In the genomic region with DNA sequence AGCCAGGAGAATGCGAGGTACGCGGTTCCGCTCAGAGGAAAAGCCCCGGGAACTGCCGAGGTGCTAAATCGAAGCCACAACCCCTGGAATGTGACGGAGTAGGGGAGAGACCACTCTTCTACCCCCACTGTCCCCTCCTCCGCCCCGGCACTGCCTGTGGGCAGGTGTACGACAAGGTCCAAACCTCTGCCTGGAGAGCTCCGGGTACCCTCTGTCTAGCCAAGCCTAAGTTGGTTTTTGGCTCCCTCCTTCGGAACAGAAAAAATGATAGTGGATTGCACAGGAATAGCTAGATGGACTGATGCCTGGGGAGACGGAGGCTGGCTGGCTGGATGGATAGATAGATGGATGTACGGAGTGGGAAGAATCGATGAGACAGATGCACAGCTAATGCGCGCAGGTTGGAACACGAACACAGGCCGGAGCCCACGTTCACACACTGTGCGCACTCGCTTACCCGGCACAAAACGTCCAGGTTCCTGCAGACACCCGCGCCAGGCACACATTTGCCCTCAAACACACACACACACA, we compare ENCODE assay signal across 8 mouse cellular contexts. TPM values are rescaled to one million over a fixed set of nuclear protein-coding genes. Genes with fewer than 3 reads are reported as not detected.
DNase-seq lines count a peak whose midpoint lies in the region; ATAC-seq lines count a peak whose summit lies in the region.

No protein-coding gene starts in this region.

- H3K27ac ChIP-seq in heart, embryonic 12.5 days (ENCODE audit: poor library complexity, severe bottlenecking): no peak overlapping the region
- peak overlapping the region; percentile 60 for H3K27ac ChIP-seq in kidney, embryonic 15.5 days
- peak overlapping the region; percentile 92 for H3K27ac ChIP-seq in limb, embryonic 13.5 days
- peak overlapping the region; percentile 83 for H3K27ac ChIP-seq in midbrain, embryonic 15.5 days

- H3K4me3 ChIP-seq in heart, embryonic 12.5 days: peak overlapping the region; percentile 67
- peak overlapping the region; percentile 73 for H3K4me3 ChIP-seq in kidney, embryonic 15.5 days (replicated peaks)
- H3K4me3 ChIP-seq in limb, embryonic 13.5 days: peak overlapping the region; percentile 79
- peak overlapping the region; percentile 66 for H3K4me3 ChIP-seq in midbrain, embryonic 15.5 days

- H3K9me3 ChIP-seq in heart, embryonic 12.5 days (replicated peaks): no peaks in the 10 kb centered on the region
- H3K9me3 ChIP-seq in kidney, embryonic 15.5 days (replicated peaks): no peaks in the 10 kb centered on the region
- no peaks in the 10 kb centered on the region for H3K9me3 ChIP-seq in limb, embryonic 13.5 days
- no peaks in the 10 kb centered on the region for H3K9me3 ChIP-seq in midbrain, embryonic 15.5 days

- no peaks in the 10 kb centered on the region for H3K36me3 ChIP-seq in heart, embryonic 12.5 days
- peaks cover 8% of the 10 kb centered on the region; the same call in 1 of the 2 replicates for H3K36me3 ChIP-seq in kidney, embryonic 15.5 days
- H3K36me3 ChIP-seq in limb, embryonic 13.5 days: peaks cover 23% of the 10 kb centered on the region
- no peaks in the 10 kb centered on the region for H3K36me3 ChIP-seq in midbrain, embryonic 15.5 days (replicated peaks)

- peaks cover 9% of the 10 kb centered on the region for H3K27me3 ChIP-seq in heart, embryonic 12.5 days (replicated peaks)
- H3K27me3 ChIP-seq in kidney, embryonic 15.5 days: peaks cover 7% of the 10 kb centered on the region; the same call in 1 of the 2 replicates
- H3K27me3 ChIP-seq in limb, embryonic 13.5 days: peaks cover 7% of the 10 kb centered on the region; the same call in 1 of the 2 replicates
- H3K27me3 ChIP-seq in midbrain, embryonic 15.5 days (replicated peaks): no peaks in the 10 kb centered on the region

- ATAC-seq in heart, embryonic 12.5 days (ENCODE audit: insufficient number of reproducible peaks, low FRiP score): 0 out of 2 replicates have a peak, but pooled peaks have one; percentile 13
- ATAC-seq in kidney, embryonic 15.5 days (replicated peaks; ENCODE audit: low FRiP score): peak; percentile 22; the same call in 1 of the 2 replicates
- ATAC-seq in limb, embryonic 13.5 days (ENCODE audit: low FRiP score, low read depth): peak; percentile 41; the same call in 1 of the 2 replicates
- ATAC-seq in midbrain, embryonic 15.5 days (replicated peaks): peak; percentile 49

- peak overlapping the region; percentile 78 for H3K9ac ChIP-seq in heart, embryonic 12.5 days
- peak overlapping the region; percentile 70 for H3K9ac ChIP-seq in kidney, embryonic 15.5 days
- peak overlapping the region; percentile 90 for H3K9ac ChIP-seq in limb, embryonic 13.5 days
- peak overlapping the region; percentile 63 for H3K9ac ChIP-seq in midbrain, embryonic 15.5 days

- DNase-seq in NIH3T3 (ENCODE audit: low read depth): peak; percentile 85
- DNase-seq in embryo, embryonic 11 days: peak; percentile 75
- peak; percentile 52 for DNase-seq in urinary bladder, postnatal 14 days (ENCODE audit: low spot score)
- DNase-seq in natural killer cell, adult 2 months (ENCODE audit: low spot score in 2 of 2): no peak

- 1% methylated on average over 27 of the region's 27 CpGs for WGBS in heart, embryonic 12.5 days
- WGBS in kidney, embryonic 15.5 days: under 1% methylated on average over 27 of the region's 27 CpGs
- WGBS in limb, embryonic 13.5 days: 1% methylated on average over 26 of the region's 27 CpGs
- 2% methylated on average over 27 of the region's 27 CpGs for WGBS in midbrain, embryonic 15.5 days

- H3K4me2 ChIP-seq in heart, embryonic 12.5 days: peak overlapping the region; percentile 94
- H3K4me2 ChIP-seq in kidney, embryonic 15.5 days: peak overlapping the region; percentile 98
- peak overlapping the region; percentile 93 for H3K4me2 ChIP-seq in limb, embryonic 13.5 days (replicated peaks)
- H3K4me2 ChIP-seq in midbrain, embryonic 15.5 days: peak overlapping the region; percentile 80

- H3K4me1 ChIP-seq in heart, embryonic 12.5 days (replicated peaks): peaks cover 22% of the 10 kb centered on the region
- H3K4me1 ChIP-seq in kidney, embryonic 15.5 days: peaks cover 46% of the 10 kb centered on the region
- peaks cover 30% of the 10 kb centered on the region for H3K4me1 ChIP-seq in limb, embryonic 13.5 days
- H3K4me1 ChIP-seq in midbrain, embryonic 15.5 days: peaks cover 42% of the 10 kb centered on the region

RNA-seq across cellular contexts. Expression of gene Epha4, which starts 1.4 kb away (rescaled TPM):
- polyA plus RNA-seq in heart, embryonic 12.5 days (2016; fragmentation: Nextera tagmentation; extraction: Ambion mirVana): 6.2 and 6.9 TPM in 2 replicates
- polyA plus RNA-seq in kidney, embryonic 15.5 days (2015; fragmentation: Nextera tagmentation; extraction: Ambion mirVana): 17.2 and 18.2 TPM in 2 replicates
- polyA plus RNA-seq in limb, embryonic 13.5 days (2015; fragmentation: Nextera tagmentation; extraction: Ambion mirVana): 58.9 and 59.5 TPM in 2 replicates
- 33.0 and 38.5 TPM in 2 replicates for polyA plus RNA-seq in midbrain, embryonic 15.5 days (2015; fragmentation: Nextera tagmentation; extraction: Ambion mirVana)

Comparison
In these comparisons a context has a peak if more than half of its experiments do, and no peak if none do; other contexts are left out.
1. DNase-seq: peak in NIH3T3 (single experiment), embryo, embryonic 11 days (single experiment) and urinary bladder, postnatal 14 days (single experiment); none in natural killer cell, adult 2 months (0 of 2).
2. Peak in every context shown above with its lines, with median percentiles within 50 percentile points of each other: ATAC-seq, H3K4me2 ChIP-seq, H3K4me3 ChIP-seq and H3K9ac ChIP-seq.